Mouse (Mus musculus) heart, embryonic 15.5 days (tissue): ENCODE measurements around the gene Scarb1. TPM values are rescaled to one million over a fixed set of nuclear protein-coding genes. Genes with fewer than 3 reads are reported as not detected.

Experiments
- ATAC-seq: fragments of 200-750 bp; cut with Nextera tagmentation; replicated peaks from 2 replicates; pipeline ENCODE4 v1.8.0; 2017; ENCODE audit warnings: low read depth, moderate TSS enrichment; ENCODE audit not compliant: insufficient number of reproducible peaks, insufficient read depth, low FRiP score
- H3K27ac ChIP-seq: fragments of 300-500 bp; sonication (generic); 2 replicates; pipeline ENCODE4 v1.5.1; 2015; ENCODE audit warnings: mild to moderate bottlenecking, inconsistent platforms
- H3K27me3 ChIP-seq: fragments of 300-500 bp; sonication (generic); 2 replicates; pipeline ENCODE4 v1.6.1; 2015; ENCODE audit warnings: inconsistent platforms
- H3K36me3 ChIP-seq: fragments of 300-500 bp; sonication (generic); 2 replicates; pipeline ENCODE4 v1.6.1; 2015; ENCODE audit warnings: mild to moderate bottlenecking, inconsistent platforms
- H3K4me1 ChIP-seq: fragments of 300-500 bp; sonication (generic); replicated peaks from 2 replicates; pipeline ENCODE4 v1.6.1; 2015; ENCODE audit warnings: inconsistent platforms
- H3K4me2 ChIP-seq: fragments of 300-500 bp; sonication (generic); 2 replicates; pipeline ENCODE4 v1.6.1; 2015; ENCODE audit warnings: inconsistent platforms, mild to moderate bottlenecking, moderate library complexity
- H3K4me3 ChIP-seq: fragments of 300-500 bp; sonication (generic); 2 replicates; pipeline ENCODE4 v1.5.1; 2015; ENCODE audit warnings: mild to moderate bottlenecking, inconsistent platforms
- H3K9ac ChIP-seq: fragments of 300-500 bp; sonication (generic); 2 replicates; pipeline ENCODE4 v1.6.1; 2015; ENCODE audit warnings: mild to moderate bottlenecking, inconsistent platforms
- H3K9me3 ChIP-seq: fragments of 300-500 bp; sonication (generic); replicated peaks from 2 replicates; pipeline ENCODE4 v1.6.1; 2016; ENCODE audit warnings: inconsistent platforms
- WGBS: fragments of 180-500 bp; shearing (Covaris S2); methylation state at CpG from one replicate; pipeline ENCODE4 v1.1.7; 2015; ENCODE audit warnings: mixed read lengths; 5-methylcytosine and 5-hydroxymethylcytosine counted together
- polyA plus RNA-seq: library from polyadenylated mRNA; unstranded; fragments of >200 nt; fragmentation: Nextera tagmentation; extraction: Ambion mirVana; gene quantifications from 2 replicates; pipeline ENCODE4 v1.2.1, GENCODE M21; 2015

Scarb1 gene
- polyA plus RNA-seq, 1 experiment from 2014 or later: 54.8 TPM

DNA sequence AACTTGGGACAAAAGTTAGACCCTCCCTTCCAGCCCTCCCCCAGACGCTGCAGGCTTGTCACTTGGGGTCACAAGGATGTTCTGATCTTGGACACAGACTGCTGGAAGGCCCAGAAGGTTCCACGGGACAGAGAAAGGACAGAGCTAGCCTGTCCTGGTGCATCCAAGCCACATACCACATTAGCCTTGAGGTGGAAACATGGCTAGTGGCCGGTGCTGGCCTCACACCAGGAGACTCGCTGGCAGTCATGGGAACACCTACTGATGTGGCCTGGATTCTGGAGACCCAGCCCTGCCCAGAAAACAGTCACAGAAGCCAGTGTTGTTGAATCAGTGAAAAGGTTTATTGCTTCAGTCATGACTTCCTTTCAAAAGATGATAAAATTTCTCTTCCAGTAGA, 64.1 kb downstream of the Scarb1 start:
- H3K4me1 ChIP-seq: peaks cover 30% of the 10 kb centered on the region
- H3K9me3 ChIP-seq: no peaks in the 10 kb centered on the region
- no peaks in the 10 kb centered on the region for H3K27me3 ChIP-seq
- ATAC-seq: no peak
- H3K4me2 ChIP-seq: no peak overlapping the region
- H3K27ac ChIP-seq: no peak overlapping the region
- H3K9ac ChIP-seq: no peak overlapping the region
- H3K36me3 ChIP-seq: no peaks in the 10 kb centered on the region
- H3K4me3 ChIP-seq: no peak overlapping the region
- WGBS: 86% methylated on average over 4 of the region's 4 CpGs

DNA sequence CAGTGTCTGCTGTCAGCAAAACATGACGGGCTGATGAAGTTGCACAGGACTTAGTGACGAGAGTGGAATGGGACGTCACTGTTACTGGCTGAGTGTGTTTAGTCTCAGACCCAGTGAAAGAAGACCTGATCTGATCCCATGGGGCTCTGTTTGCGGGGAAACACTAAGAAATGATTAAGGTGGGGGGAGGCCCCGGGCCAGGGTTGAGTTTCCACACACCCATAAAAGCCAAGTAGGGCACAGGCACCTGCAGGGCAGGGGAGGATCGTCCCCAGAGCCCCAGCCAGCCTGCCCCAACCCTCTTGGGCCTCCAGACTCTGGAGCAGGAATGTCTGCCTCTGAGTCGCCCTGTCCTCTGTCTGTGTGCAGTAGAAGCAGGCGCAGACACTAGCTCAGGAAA, 65.6 kb downstream of the Scarb1 start:
- no peaks in the 10 kb centered on the region for H3K27me3 ChIP-seq
- no peak overlapping the region for H3K4me3 ChIP-seq
- no peak overlapping the region for H3K9ac ChIP-seq
- ATAC-seq: no peak
- no peak overlapping the region for H3K4me2 ChIP-seq
- H3K9me3 ChIP-seq: no peaks in the 10 kb centered on the region
- no peaks in the 10 kb centered on the region for H3K36me3 ChIP-seq
- peaks cover 40% of the 10 kb centered on the region for H3K4me1 ChIP-seq
- 50% methylated on average over 8 of the region's 8 CpGs for WGBS
- peak overlapping the region; percentile 48 for H3K27ac ChIP-seq

DNA sequence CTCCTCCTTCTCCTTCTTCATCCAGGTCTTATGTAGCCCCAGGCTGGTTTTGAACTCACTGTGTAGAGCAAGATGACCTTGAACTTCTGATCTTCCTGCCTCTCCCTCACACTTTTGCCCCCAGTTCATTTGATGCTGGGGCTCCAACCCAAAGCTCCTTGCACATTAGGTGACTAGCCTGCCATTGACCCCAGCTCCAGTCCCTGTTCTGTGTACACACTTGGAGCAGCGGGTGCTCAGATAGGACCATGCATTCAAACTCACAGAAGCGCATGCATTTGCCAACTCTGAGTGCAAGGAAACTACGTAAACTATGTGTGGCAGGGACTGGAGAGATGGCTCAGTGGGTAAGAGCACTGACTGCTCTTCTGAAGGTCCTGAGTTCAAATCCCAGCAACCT, 66.1 kb downstream of the Scarb1 start:
- H3K27me3 ChIP-seq: no peaks in the 10 kb centered on the region
- no peaks in the 10 kb centered on the region for H3K9me3 ChIP-seq
- no peaks in the 10 kb centered on the region for H3K36me3 ChIP-seq
- WGBS: 87% methylated on average over 3 of the region's 3 CpGs
- H3K4me1 ChIP-seq: peaks cover 35% of the 10 kb centered on the region
- H3K27ac ChIP-seq: peak overlapping the region; percentile 23; the same call in 1 of the 2 replicates
- no peak overlapping the region for H3K9ac ChIP-seq
- no peak overlapping the region for H3K4me3 ChIP-seq
- no peak for ATAC-seq
- no peak overlapping the region for H3K4me2 ChIP-seq

DNA sequence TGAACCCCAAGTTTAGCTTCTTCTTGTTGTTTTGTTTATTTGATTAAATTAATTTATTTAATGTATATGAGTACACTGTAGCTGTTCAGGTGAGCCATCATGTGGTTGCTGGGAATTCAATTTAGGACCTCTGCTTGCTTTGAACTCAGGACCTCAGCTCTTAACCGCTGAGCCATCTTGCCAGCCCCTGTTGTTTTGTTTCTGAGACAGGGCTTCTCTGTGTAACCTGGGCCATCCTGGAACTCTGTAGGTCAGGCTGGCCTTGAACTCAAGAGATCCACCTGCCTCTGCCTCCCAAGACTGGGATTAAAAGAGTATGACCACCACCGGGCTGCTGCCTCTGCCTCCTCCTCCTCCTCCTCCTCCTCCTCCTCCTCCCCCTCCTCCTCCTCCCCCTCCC, 66.7 kb downstream of the Scarb1 start:
- Histone ChIP-seq H3K4me2 (peak overlapping the region; percentile 46), H3K4me1 (peaks cover 29% of the 10 kb centered on the region), H3K4me3 (0 out of 2 replicates have a peak overlapping the region, but pooled peaks have one; percentile 13), H3K27me3 (no peaks in the 10 kb centered on the region), H3K9me3 (no peaks in the 10 kb centered on the region), H3K36me3 (no peaks in the 10 kb centered on the region), H3K9ac (no peak overlapping the region), H3K27ac (peak overlapping the region; percentile 86)
- 53% methylated on average over 2 of the region's 2 CpGs for WGBS
- no peak for ATAC-seq

DNA sequence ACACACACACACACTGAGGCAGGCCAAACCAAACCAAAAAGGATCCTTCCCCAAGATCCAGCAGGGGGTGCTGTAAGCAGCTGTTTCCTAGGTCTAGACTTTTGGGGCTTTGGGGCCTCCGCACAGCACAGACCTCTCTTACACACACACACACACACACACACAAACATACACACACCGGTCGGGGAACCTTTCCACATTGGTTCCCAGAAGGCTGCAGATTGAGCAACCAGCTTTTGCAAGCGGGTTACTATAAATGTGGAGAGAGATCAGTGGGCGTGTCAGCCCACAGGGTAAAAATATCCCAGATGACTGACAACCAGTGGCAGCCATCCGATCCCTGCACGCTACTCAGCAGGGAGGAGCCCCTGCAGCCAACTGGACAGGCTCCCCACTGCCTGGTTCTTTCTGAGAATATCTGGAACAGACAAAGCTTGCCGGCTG, 67.2 kb downstream of the Scarb1 start:
- Histone ChIP-seq H3K36me3 (no peaks in the 10 kb centered on the region), H3K27me3 (no peaks in the 10 kb centered on the region), H3K4me1 (peaks cover 34% of the 10 kb centered on the region), H3K9ac (no peak overlapping the region), H3K9me3 (no peaks in the 10 kb centered on the region), H3K4me2 (peak overlapping the region; percentile 46), H3K4me3 (peak overlapping the region; percentile 13; the same call in 1 of the 2 replicates), H3K27ac (peak overlapping the region; percentile 86)
- 4% methylated on average over 8 of the region's 8 CpGs for WGBS
- ATAC-seq: peak; percentile 82

DNA sequence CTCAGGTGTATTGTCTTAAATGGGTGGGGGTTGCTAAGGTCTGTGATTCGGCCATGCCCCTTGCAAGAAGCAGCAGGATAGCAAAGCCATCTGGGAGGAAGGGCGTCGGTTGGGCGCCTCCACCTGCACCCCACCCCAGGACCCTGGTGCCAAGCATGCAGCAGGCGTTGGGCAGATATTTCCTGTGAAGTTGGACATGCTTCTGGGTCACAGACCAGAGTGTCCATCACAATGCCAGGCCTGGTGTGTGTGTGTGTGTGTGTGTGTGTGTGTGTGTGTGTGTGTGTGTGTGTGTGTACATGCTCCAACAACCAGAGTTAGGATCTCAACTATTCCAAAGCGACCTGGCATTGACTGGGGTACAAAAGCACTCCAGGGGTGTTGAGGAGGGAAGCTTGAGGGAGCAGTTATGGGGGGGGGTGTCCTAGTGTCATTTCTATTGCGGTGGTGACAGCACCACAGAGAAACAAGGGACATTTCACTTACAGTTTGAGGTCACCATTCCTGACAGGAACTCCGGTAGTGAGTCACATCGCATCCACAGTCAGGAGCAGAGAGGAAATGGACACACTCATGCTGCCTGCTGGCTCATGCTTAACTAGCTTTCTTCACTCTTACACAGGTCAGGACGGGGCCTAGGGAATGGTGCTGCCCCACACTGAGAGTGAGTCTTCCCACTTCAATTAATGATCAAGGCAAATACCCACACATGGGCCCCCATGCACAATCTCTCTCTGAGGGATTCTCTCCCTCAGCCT, 68.5 kb downstream of the Scarb1 start:
- WGBS: 81% methylated on average over 10 of the region's 10 CpGs
- no peak overlapping the region for H3K4me3 ChIP-seq
- H3K36me3 ChIP-seq: no peaks in the 10 kb centered on the region
- H3K9me3 ChIP-seq: no peaks in the 10 kb centered on the region
- peaks cover 44% of the 10 kb centered on the region for H3K4me1 ChIP-seq
- ATAC-seq: no peak
- H3K4me2 ChIP-seq: no peak overlapping the region
- no peaks in the 10 kb centered on the region for H3K27me3 ChIP-seq
- H3K27ac ChIP-seq: no peak overlapping the region
- no peak overlapping the region for H3K9ac ChIP-seq

DNA sequence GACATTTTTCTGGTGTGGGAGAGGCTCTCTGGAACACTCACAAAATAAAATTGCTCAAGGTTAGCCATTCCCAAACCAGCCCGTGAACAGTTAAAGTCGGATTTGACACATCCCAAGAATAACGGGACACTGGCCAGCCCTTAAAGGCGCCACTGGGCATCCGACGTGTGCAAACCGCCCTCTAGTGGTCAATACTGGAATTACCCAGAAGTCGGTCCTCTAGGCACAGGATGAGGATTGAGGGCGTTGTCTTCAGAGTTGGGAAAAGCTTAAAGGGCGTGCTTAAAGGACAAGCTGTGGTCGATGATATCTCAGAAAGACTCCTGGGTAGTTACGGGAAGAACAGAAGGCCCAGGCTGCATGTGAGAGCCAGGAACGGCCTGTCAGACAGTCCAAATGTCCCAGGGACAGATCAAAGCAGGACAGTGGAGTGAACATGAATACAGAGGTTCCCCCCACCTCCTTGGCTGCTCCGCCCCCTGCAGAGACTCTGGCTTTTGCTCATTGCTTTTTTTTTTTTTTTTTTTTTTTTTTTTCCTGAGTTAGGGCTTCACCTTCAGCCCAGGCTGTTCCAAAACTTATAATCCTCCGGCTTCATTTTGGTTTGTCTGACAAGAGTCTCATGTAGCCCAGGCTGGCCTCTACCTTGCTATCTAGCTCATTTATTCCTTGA, 69.2 kb downstream of the Scarb1 start:
- no peak overlapping the region for H3K4me3 ChIP-seq
- H3K27me3 ChIP-seq: no peaks in the 10 kb centered on the region
- H3K9ac ChIP-seq: no peak overlapping the region
- H3K4me2 ChIP-seq: peak overlapping the region; percentile 21; the same call in 1 of the 2 replicates
- H3K4me1 ChIP-seq: peaks cover 49% of the 10 kb centered on the region
- no peaks in the 10 kb centered on the region for H3K9me3 ChIP-seq
- 10% methylated on average over 15 of the region's 15 CpGs for WGBS
- ATAC-seq: no peak
- H3K27ac ChIP-seq: no peak overlapping the region
- no peaks in the 10 kb centered on the region for H3K36me3 ChIP-seq

DNA sequence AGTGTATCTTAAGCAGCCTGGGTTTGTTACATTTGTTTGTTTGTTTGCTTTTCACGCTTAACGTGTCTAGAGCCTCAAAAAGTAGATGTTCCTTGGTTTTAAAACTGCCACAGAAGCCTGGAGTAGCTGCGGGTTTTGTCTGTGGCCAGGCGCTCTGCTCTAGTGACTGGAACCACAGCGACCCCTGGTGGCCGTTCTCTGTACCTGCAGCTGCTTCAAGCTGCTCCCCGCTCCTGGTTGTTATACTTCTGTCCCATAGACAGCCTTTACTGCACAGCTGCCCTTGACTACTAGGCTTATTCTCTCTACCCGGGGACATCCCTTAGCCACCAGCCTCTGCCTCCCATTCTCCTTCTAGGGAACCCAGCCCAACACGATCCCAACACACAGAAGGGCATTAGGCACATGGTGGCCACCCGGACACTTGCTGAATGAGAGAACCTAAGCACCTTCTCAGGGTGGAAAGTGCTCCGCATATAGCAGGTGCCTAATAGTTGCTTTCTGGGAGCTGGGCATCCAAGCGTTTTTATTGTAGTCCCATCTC, 70.2 kb downstream of the Scarb1 start:
- Histone ChIP-seq H3K4me2 (no peak overlapping the region), H3K27ac (no peak overlapping the region), H3K4me3 (no peak overlapping the region), H3K4me1 (peaks cover 59% of the 10 kb centered on the region), H3K36me3 (no peaks in the 10 kb centered on the region), H3K27me3 (no peaks in the 10 kb centered on the region), H3K9ac (no peak overlapping the region), H3K9me3 (no peaks in the 10 kb centered on the region)
- no peak for ATAC-seq
- 14% methylated on average over 12 of the region's 12 CpGs for WGBS

DNA sequence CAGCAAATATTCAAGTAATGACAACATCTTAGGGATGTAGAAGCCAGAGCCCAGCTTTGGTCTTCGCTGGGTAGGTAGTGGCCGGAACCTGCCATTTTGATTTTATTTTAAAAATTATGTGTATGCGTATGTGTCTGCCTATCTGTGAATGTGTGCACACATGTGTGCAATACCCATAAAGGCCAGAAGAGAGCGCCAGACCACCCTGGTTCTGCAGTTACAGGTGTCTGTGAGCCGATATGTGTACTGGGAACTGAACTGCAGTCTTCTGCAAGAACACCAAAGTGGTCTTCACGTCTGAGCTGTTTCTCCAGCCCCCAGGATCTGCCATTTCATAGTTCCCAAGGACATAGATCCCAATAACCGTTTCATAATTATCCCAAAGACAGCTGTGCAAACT, 71.1 kb downstream of the Scarb1 start:
- no peak overlapping the region for H3K4me3 ChIP-seq
- 92% methylated on average over 7 of the region's 7 CpGs for WGBS
- ATAC-seq: no peak
- no peaks in the 10 kb centered on the region for H3K36me3 ChIP-seq
- no peaks in the 10 kb centered on the region for H3K9me3 ChIP-seq
- peaks cover 62% of the 10 kb centered on the region for H3K4me1 ChIP-seq
- no peak overlapping the region for H3K4me2 ChIP-seq
- no peaks in the 10 kb centered on the region for H3K27me3 ChIP-seq
- no peak overlapping the region for H3K9ac ChIP-seq
- no peak overlapping the region for H3K27ac ChIP-seq

DNA sequence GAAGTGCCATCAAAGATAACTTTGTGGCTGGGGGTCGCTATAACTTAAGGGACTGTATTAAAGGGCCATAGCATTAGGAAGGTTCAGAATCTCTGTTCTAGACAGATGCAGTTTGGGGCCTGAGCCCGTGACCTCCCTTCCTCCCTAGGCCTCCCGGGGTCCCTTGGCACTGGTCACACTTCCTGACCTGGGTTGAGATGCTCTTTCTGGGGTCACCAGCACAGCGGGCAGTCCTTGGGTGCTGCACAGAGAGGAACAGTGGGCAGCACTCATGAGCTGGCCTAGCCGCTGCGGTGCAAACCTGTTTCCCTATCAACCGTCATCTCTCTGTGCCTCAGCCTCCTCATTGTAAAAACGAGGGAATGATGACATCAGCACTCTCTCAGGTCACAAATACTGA, 71.5 kb downstream of the Scarb1 start:
- H3K4me2 ChIP-seq: no peak overlapping the region
- 86% methylated on average over 8 of the region's 8 CpGs for WGBS
- no peaks in the 10 kb centered on the region for H3K36me3 ChIP-seq
- H3K9me3 ChIP-seq: no peaks in the 10 kb centered on the region
- ATAC-seq: no peak
- peaks cover 67% of the 10 kb centered on the region for H3K4me1 ChIP-seq
- H3K27ac ChIP-seq: no peak overlapping the region
- no peak overlapping the region for H3K9ac ChIP-seq
- H3K27me3 ChIP-seq: no peaks in the 10 kb centered on the region
- H3K4me3 ChIP-seq: no peak overlapping the region

DNA sequence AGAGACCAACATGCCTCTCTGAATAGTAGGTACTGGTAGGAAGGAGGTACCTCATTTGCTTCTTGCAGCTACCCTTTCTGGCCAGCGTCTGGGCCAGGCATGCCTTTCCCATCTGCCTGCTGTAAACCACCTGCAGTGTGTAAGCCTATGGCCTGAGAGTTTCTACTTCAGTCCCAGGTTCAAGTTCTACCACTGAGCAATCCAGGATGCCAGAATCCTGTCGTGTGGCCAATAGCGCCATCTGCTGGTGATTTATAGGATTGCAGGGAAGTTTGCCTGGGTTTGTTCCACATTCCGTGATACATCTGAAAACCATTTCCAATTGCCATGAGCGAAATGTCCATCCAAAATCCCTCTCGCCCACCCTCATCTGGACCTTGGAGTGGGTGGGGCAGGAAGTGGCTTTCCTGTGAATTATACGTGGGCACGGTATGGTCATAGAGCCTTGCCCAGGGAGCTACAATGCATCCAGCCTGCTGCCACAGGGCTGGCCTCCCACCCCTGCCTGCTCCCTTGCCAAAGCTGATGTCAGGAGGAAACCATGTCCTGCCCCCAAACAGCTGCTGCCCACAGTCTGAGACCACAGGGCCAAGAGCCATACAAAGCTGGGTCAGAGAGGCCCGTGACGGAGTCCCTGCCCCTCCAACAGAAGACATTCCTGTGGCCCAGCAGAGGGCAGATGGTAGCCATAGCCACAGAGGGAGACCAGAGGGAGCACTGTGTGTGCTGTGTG, 72.7 kb downstream of the Scarb1 start:
- Histone ChIP-seq H3K4me3 (peak overlapping the region; percentile 22), H3K9ac (0 out of 2 replicates have a peak overlapping the region, but pooled peaks have one; percentile 32), H3K27me3 (no peaks in the 10 kb centered on the region), H3K27ac (peak overlapping the region; percentile 27; the same call in 1 of the 2 replicates), H3K36me3 (no peaks in the 10 kb centered on the region), H3K9me3 (no peaks in the 10 kb centered on the region), H3K4me2 (peak overlapping the region; percentile 58), H3K4me1 (peaks cover 60% of the 10 kb centered on the region)
- no peak for ATAC-seq
- 18% methylated on average over 10 of the region's 10 CpGs for WGBS
